In the genomic region with DNA sequence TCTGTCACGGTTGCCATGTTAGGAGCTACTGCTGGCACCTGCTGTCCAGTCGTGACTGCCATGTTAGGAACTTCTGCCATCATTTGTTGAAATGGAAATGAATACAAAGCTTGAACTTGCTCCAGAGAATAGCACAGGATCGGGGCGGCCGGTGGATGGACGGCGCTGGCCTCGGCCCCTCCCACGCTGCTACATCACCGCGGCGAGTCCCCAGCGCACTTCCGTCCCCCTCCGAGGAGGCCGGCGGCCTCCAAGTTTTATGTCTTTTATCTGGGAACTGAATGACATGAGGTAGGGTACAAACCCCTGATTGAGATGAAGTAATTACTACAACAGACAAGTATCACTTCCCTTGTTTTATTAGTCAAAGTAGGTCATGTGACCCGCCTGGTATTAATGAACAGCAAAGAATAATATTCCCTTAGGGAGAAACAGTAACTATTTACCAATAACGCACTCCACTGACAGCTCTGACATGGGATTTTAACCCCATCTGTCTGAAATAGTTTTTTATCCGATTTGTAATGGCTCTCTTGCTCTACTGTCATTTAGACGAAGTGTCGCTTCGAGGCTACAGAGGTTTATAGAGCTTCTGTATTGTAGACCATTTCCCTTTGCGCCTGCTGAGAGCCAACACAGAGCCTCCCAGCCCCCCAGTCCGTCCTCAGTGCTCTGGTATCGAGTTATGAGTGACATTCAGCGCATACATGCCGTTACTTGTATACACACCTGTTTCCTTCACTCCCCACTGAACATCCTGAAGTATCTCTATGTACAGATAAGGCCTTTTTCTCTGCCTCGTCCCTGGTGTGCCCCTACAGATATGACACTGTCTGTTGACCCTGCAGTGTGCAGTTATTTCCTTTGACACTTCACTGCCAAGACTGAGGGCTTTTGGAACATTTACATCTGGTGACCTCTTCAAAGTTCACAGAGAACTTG, we compare ENCODE assay signal across 8 mouse cellular contexts. TPM values are rescaled to one million over a fixed set of nuclear protein-coding genes. Genes with fewer than 3 reads are reported as not detected.
A peak's percentile ranks its signal among the peaks of the same experiment; 100 is the strongest.
DNase-seq lines count a peak whose midpoint lies in the region; ATAC-seq and TF ChIP-seq lines count a peak whose summit lies in the region.

No protein-coding gene starts in this region.

- WGBS in kidney, embryonic 16.5 days: 51% methylated on average over 27 of the region's 29 CpGs
- 33% methylated on average over 28 of the region's 29 CpGs for WGBS in limb, embryonic 13.5 days
- WGBS in stomach, embryonic 14.5 days: 57% methylated on average over 28 of the region's 29 CpGs

- peak; percentile 71 for ATAC-seq in kidney, embryonic 16.5 days (ENCODE audit: low FRiP score, low TSS enrichment)
- no peak for ATAC-seq in limb, embryonic 13.5 days (ENCODE audit: low FRiP score, low read depth)
- ATAC-seq in stomach, embryonic 14.5 days (ENCODE audit: insufficient number of reproducible peaks, insufficient read depth, low FRiP score, low read depth): peak; percentile 78; the same call in 1 of the 2 replicates

- no peak for TF ChIP-seq CTCF in layer of hippocampus, adult 2 months (conservative IDR thresholded peaks at IDR 0.05)

- no peak overlapping the region for H3K9ac ChIP-seq in kidney, embryonic 16.5 days (replicated peaks; ENCODE audit: low read length)
- no peak overlapping the region for H3K9ac ChIP-seq in limb, embryonic 13.5 days
- no peak overlapping the region for H3K9ac ChIP-seq in stomach, embryonic 14.5 days (replicated peaks; ENCODE audit: low read depth, low read length)

- no peaks in the 10 kb centered on the region for H3K27me3 ChIP-seq in kidney, embryonic 16.5 days (ENCODE audit: insufficient read depth, low read length)
- H3K27me3 ChIP-seq in erythroblast, embryonic 14.5 days (ENCODE audit: control insufficient read depth): peaks cover 3% of the 10 kb centered on the region; the same call in 1 of the 2 replicates
- H3K27me3 ChIP-seq in limb, embryonic 13.5 days: no peaks in the 10 kb centered on the region
- H3K27me3 ChIP-seq in stomach, embryonic 14.5 days (ENCODE audit: control insufficient read depth, insufficient read depth, low read length): no peaks in the 10 kb centered on the region

- no peaks in the 10 kb centered on the region for H3K9me3 ChIP-seq in kidney, embryonic 16.5 days (ENCODE audit: low read length)
- H3K9me3 ChIP-seq in erythroblast, embryonic 14.5 days (ENCODE audit: control insufficient read depth, low read length): peaks cover 5% of the 10 kb centered on the region
- no peaks in the 10 kb centered on the region for H3K9me3 ChIP-seq in limb, embryonic 13.5 days
- H3K9me3 ChIP-seq in stomach, embryonic 14.5 days (ENCODE audit: control insufficient read depth, low read depth, low read length): no peaks in the 10 kb centered on the region

- H3K27ac ChIP-seq in kidney, embryonic 16.5 days (ENCODE audit: low read length): no peak overlapping the region
- no peak overlapping the region for H3K27ac ChIP-seq in limb, embryonic 13.5 days
- no peak overlapping the region for H3K27ac ChIP-seq in stomach, embryonic 14.5 days (ENCODE audit: low read length)
- no peak overlapping the region for H3K27ac ChIP-seq in layer of hippocampus, adult 2 months

- H3K36me3 ChIP-seq in kidney, embryonic 16.5 days (ENCODE audit: insufficient read depth, low read length): no peaks in the 10 kb centered on the region
- peaks cover 4% of the 10 kb centered on the region; the same call in 1 of the 2 replicates for H3K36me3 ChIP-seq in erythroblast, embryonic 14.5 days (ENCODE audit: control insufficient read depth)
- H3K36me3 ChIP-seq in limb, embryonic 13.5 days: no peaks in the 10 kb centered on the region
- no peaks in the 10 kb centered on the region for H3K36me3 ChIP-seq in stomach, embryonic 14.5 days (ENCODE audit: control insufficient read depth, insufficient read depth, low read length)

- peak overlapping the region; percentile 44 for H3K4me2 ChIP-seq in kidney, embryonic 16.5 days (replicated peaks; ENCODE audit: low read depth, low read length)
- peak overlapping the region; percentile 43 for H3K4me2 ChIP-seq in limb, embryonic 13.5 days (replicated peaks)
- no peak overlapping the region for H3K4me2 ChIP-seq in stomach, embryonic 14.5 days (replicated peaks; ENCODE audit: low read depth, low read length)

- DNase-seq in kidney, adult 8-10 months: no peak
- DNase-seq in urinary bladder, adult 18-20 months (ENCODE audit: low spot score in 2 of 2): no peak
- DNase-seq in kidney, adult 18-20 months: no peak
- no peak for DNase-seq in layer of hippocampus, adult 2 months (ENCODE audit: low spot score in 2 of 2)

- peaks cover 6% of the 10 kb centered on the region for H3K4me1 ChIP-seq in kidney, embryonic 16.5 days (ENCODE audit: insufficient read depth, low read length)
- H3K4me1 ChIP-seq in erythroblast, embryonic 14.5 days (ENCODE audit: control insufficient read depth): peaks cover 53% of the 10 kb centered on the region
- H3K4me1 ChIP-seq in limb, embryonic 13.5 days: peaks cover 38% of the 10 kb centered on the region
- no peaks in the 10 kb centered on the region for H3K4me1 ChIP-seq in stomach, embryonic 14.5 days (ENCODE audit: control insufficient read depth, insufficient read depth, low read length)

- 0 out of 2 replicates have a peak overlapping the region, but pooled peaks have one; percentile 6 for H3K4me3 ChIP-seq in kidney, embryonic 16.5 days (ENCODE audit: low read length)
- peak overlapping the region; percentile 48 for H3K4me3 ChIP-seq in erythroblast, embryonic 14.5 days (replicated peaks)
- H3K4me3 ChIP-seq in limb, embryonic 13.5 days: no peak overlapping the region
- no peak overlapping the region for H3K4me3 ChIP-seq in stomach, embryonic 14.5 days (ENCODE audit: low read depth, low read length)
- no peak overlapping the region for H3K4me3 ChIP-seq in layer of hippocampus, adult 2 months

RNA-seq across cellular contexts. Expression of gene Armc2, which starts 37.3 kb away (rescaled TPM):
- polyA plus RNA-seq in kidney, embryonic 16.5 days (2015; fragmentation: Nextera tagmentation; extraction: Ambion mirVana): 1.4 and 1.8 TPM in 2 replicates
- not detected in 2 replicates for polyA plus RNA-seq in erythroblast, embryonic 14.5 days (2012)
- 3.4 and 4.2 TPM in 2 replicates for polyA plus RNA-seq in limb, embryonic 13.5 days (2015; fragmentation: Nextera tagmentation; extraction: Ambion mirVana)
- 1.9 and 2.2 TPM in 2 replicates for polyA plus RNA-seq in stomach, embryonic 14.5 days (2014; fragmentation: Nextera tagmentation; extraction: Ambion mirVana)
- 10 to 100 TPM; 11.1 to 11.8 TPM for total RNA-seq in layer of hippocampus, adult 2 months (2021)

Comparison
In these comparisons a context has a peak if more than half of its experiments do, and no peak if none do; other contexts are left out.
1. H3K4me3 ChIP-seq: peak in kidney, embryonic 16.5 days (single experiment) and erythroblast, embryonic 14.5 days (single experiment); none in limb, embryonic 13.5 days (single experiment), stomach, embryonic 14.5 days (single experiment) and layer of hippocampus, adult 2 months (single experiment).